Mouse (Mus musculus) heart, adult 2 months (tissue): Measurements from ENCODE around the gene Hist2h3c2.

ENCODE experiments used
- CTCF ChIP-seq: fragments of 200-600 bp; IDR thresholded peaks from 2 replicates; pipeline ENCODE4 v1.8.1; 2022; ENCODE audit warnings: antibody characterized with exemption, mild to moderate bottlenecking, moderate library complexity
- EP300 ChIP-seq: fragments of 200-500 bp; IDR thresholded peaks from 2 replicates; pipeline ENCODE4 v1.6.1; 2011; ENCODE audit warnings: low read depth, low read length, control low read depth; ENCODE audit not compliant: insufficient read depth
- POLR2A ChIP-seq: fragments of 200-500 bp; IDR thresholded peaks from 2 replicates; pipeline ENCODE4 v1.6.1; 2011; ENCODE audit warnings: mild to moderate bottlenecking, low read depth, low read length, control low read depth; ENCODE audit not compliant: insufficient read depth

GRCm38 (mm10) chr3:96257190-96257589 lies 18.3 kb upstream of the Hist2h3c2 start:
- TF ChIP-seq POLR2A (no peak), CTCF (no peak), EP300 (no peak)
